Mouse (Mus musculus): Measurements from ENCODE around the gene Tspan5. TPM values are rescaled to one million over a fixed set of nuclear protein-coding genes. Genes with fewer than 3 reads are reported as not detected.

Gene Tspan5
- polyA plus RNA-seq, 1 experiment from 2014 or later = 25.3 TPM

GRCm38 (mm10) chr3:138807795-138808194 is 65.8 kb downstream of the Tspan5 start:
- DNase-seq (ENCODE audit: extremely low spot score, low spot score) = no peak
- 93% methylated on average over 4 of the region's 4 CpGs for WGBS
- Histone ChIP-seq H3K9me3 (no peaks in the 10 kb centered on the region), H3K27me3 (ENCODE audit: poor library complexity, severe bottlenecking) (no peaks in the 10 kb centered on the region), H3K4me3 (no peak overlapping the region), H3K4me1 (peaks cover 31% of the 10 kb centered on the region), H3K27ac (no peak overlapping the region), H3K36me3 (replicated peaks) (no peaks in the 10 kb centered on the region)

DNA sequence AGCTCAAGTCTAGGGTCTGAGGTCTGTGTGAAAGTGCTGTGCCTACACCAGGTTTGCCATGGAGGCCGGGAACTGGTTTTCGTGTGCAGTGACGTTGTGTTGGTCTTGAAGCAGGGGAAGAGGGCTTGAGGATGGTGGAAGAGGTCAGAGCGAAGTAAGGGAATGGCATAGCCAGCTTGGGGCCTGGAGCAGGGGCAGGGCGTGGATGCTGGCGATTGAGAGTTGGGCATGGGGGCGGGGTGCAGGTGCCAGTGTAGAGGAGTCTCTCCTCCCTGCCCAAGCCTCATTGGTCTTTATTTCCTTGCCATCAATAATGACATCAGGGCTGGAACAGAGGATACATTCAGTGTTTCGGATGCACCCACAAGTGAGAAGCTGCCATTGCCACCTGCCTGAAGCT is 67.5 kb downstream of the Tspan5 start:
- H3K27ac ChIP-seq = no peak overlapping the region
- H3K27me3 ChIP-seq (ENCODE audit: poor library complexity, severe bottlenecking) = no peaks in the 10 kb centered on the region
- peaks cover 26% of the 10 kb centered on the region for H3K4me1 ChIP-seq
- 95% methylated on average over 8 of the region's 8 CpGs for WGBS
- no peak overlapping the region for H3K4me3 ChIP-seq
- no peak for DNase-seq (ENCODE audit: extremely low spot score, low spot score)
- no peaks in the 10 kb centered on the region for H3K9me3 ChIP-seq
- H3K36me3 ChIP-seq (replicated peaks) = no peaks in the 10 kb centered on the region

- H3K4me3 ChIP-seq = no peak overlapping the region
- WGBS = 29% methylated on average over 3 of the region's 3 CpGs
- H3K27ac ChIP-seq = no peak overlapping the region
- no peaks in the 10 kb centered on the region for H3K36me3 ChIP-seq (replicated peaks)
- no peak for DNase-seq (ENCODE audit: extremely low spot score, low spot score)
- peaks cover 36% of the 10 kb centered on the region for H3K4me1 ChIP-seq
- H3K27me3 ChIP-seq (ENCODE audit: poor library complexity, severe bottlenecking) = no peaks in the 10 kb centered on the region
- H3K9me3 ChIP-seq = no peaks in the 10 kb centered on the region
Measured at GRCm38 (mm10) chr3:138812565-138812964, 70.6 kb downstream of the Tspan5 start.

DNA sequence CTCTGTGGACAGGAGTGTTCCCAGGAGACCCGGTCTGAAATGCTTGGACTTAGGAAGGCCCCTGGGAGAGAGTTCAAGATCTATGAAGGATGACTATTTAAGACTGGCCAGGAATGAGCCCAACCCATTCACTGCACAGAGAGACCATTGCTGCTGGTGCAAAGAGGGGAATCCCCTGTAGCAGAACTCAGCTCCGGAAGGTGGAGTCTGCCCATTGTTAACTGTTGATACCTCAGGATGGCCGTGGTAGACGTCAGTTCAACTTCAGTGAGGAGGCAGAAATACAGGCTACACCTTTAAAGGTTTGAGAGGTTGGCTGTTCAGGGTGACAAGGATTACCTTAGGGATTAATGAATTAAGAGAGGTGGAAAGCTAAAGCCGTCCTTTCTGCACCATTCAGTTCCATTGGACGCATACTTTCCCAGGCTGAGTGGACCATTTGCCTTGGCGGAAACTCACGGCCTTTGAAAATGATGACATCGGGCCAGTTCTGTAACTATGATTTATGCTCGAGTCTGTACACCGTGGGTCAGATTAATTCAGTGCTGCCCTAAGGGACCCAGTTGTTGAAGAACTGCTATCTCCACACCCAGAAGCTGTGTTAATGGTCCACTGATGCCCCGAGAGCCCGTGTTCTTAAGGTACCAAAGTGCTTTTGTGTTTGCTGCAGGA is 71.3 kb downstream of the Tspan5 start:
- Histone ChIP-seq H3K27ac (no peak overlapping the region), H3K4me3 (no peak overlapping the region), H3K36me3 (replicated peaks) (no peaks in the 10 kb centered on the region), H3K4me1 (peaks cover 36% of the 10 kb centered on the region), H3K9me3 (no peaks in the 10 kb centered on the region), H3K27me3 (ENCODE audit: poor library complexity, severe bottlenecking) (no peaks in the 10 kb centered on the region)
- DNase-seq (ENCODE audit: extremely low spot score, low spot score) = no peak
- 87% methylated on average over 13 of the region's 13 CpGs for WGBS

GRCm38 (mm10) chr3:138814457-138814856 is 72.5 kb downstream of the Tspan5 start:
- no peak for DNase-seq (ENCODE audit: extremely low spot score, low spot score)
- Histone ChIP-seq H3K9me3 (no peaks in the 10 kb centered on the region), H3K36me3 (replicated peaks) (no peaks in the 10 kb centered on the region), H3K4me3 (no peak overlapping the region), H3K27ac (peak overlapping the region; percentile 40; the same call in 1 of the 2 replicates), H3K27me3 (ENCODE audit: poor library complexity, severe bottlenecking) (no peaks in the 10 kb centered on the region), H3K4me1 (peaks cover 40% of the 10 kb centered on the region)
- 83% methylated on average over 5 of the region's 5 CpGs for WGBS

- Histone ChIP-seq H3K27ac (peak overlapping the region; percentile 40), H3K9me3 (no peaks in the 10 kb centered on the region), H3K4me3 (no peak overlapping the region), H3K27me3 (ENCODE audit: poor library complexity, severe bottlenecking) (no peaks in the 10 kb centered on the region), H3K4me1 (peaks cover 45% of the 10 kb centered on the region), H3K36me3 (replicated peaks) (no peaks in the 10 kb centered on the region)
- DNase-seq (ENCODE audit: extremely low spot score, low spot score) = no peak
- 87% methylated on average over 7 of the region's 7 CpGs for WGBS
Measured at GRCm38 (mm10) chr3:138815127-138815837, 73.3 kb downstream of the Tspan5 start.

DNA sequence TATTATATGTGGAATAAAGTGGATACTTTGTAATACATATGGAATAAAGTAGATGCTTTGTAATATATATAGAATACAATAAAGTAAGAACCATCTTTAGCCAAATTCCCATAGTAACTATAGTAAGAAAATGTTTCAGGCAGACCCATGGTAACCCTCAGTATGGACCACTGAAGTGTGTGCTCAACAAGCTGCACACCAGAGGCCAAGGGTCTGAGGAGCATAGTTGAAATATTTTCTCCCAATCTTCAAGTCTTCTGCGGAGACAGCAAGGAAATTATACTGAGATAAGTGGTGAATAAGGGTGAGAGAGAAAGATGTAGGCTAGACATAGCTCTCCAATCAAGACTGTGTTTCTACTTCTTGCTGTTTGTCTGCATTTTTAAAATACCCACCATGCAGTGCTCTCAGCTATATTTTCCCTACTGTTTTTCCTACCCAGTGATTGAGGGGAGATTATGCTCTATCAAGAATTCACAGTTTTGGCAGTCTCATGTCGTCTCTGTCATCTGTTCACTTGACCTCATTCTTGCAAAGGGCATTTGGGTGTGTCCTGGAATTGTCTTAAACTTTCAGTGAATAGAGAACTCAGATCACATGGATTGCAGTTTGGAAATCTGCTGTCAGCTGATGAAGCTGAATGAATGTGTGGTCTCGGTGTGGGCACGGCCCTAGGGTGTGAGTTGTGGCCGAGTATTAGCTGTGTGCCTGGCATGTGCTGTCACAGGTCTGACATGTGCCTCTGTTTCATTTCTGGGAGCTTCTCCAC is 75.1 kb downstream of the Tspan5 start:
- DNase-seq (ENCODE audit: extremely low spot score, low spot score) = no peak
- peaks cover 51% of the 10 kb centered on the region for H3K4me1 ChIP-seq
- H3K9me3 ChIP-seq = no peaks in the 10 kb centered on the region
- 78% methylated on average over 5 of the region's 5 CpGs for WGBS
- H3K27me3 ChIP-seq (ENCODE audit: poor library complexity, severe bottlenecking) = no peaks in the 10 kb centered on the region
- no peaks in the 10 kb centered on the region for H3K36me3 ChIP-seq (replicated peaks)
- H3K27ac ChIP-seq = no peak overlapping the region
- no peak overlapping the region for H3K4me3 ChIP-seq

DNA sequence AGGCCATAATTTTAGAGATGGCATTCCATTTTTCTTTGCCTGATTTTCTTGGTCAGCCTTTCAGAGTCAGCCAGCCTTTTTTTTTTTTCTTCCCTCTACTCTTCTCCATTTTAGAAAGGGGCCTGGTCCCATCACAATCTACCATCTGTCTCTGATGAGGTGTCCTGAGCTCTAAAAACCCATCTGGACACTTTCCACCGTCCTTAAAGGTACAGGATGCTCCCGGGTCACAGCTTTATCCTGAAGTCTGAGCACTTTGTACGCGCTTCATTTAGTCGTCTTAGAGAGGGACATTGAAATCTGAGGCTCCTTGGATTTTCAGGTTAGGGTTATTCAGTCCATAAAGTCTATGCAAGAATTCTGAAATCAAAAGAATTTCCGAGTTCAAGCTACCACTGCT is 77.9 kb downstream of the Tspan5 start:
- H3K36me3 ChIP-seq (replicated peaks) = no peaks in the 10 kb centered on the region
- H3K4me1 ChIP-seq = peaks cover 57% of the 10 kb centered on the region
- H3K4me3 ChIP-seq = no peak overlapping the region
- no peaks in the 10 kb centered on the region for H3K9me3 ChIP-seq
- no peak for DNase-seq (ENCODE audit: extremely low spot score, low spot score)
- H3K27me3 ChIP-seq (ENCODE audit: poor library complexity, severe bottlenecking) = no peaks in the 10 kb centered on the region
- H3K27ac ChIP-seq = no peak overlapping the region
- WGBS = 84% methylated on average over 6 of the region's 6 CpGs

DNA sequence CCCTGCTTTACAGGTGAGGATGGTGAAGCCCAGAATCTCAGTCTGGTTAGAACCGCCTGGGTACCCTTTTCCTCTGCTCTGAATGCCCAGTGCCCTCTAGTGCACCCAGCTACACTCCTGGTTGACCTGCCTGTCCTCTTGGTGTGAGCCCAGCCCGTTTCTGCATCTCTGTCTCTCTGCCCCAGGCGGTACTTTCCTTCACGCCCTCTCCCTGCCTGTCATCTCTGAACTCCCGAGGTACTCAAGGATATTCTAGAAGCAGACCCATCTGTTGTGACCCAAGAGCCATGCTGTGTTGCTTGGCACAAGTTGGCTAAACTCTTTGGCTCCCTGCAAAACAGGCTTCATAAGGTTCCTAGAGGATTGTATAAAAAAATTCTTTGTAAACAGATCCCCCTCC is 78.3 kb downstream of the Tspan5 start:
- Histone ChIP-seq H3K27me3 (ENCODE audit: poor library complexity, severe bottlenecking) (no peaks in the 10 kb centered on the region), H3K27ac (no peak overlapping the region), H3K4me3 (no peak overlapping the region), H3K36me3 (replicated peaks) (no peaks in the 10 kb centered on the region), H3K4me1 (peaks cover 61% of the 10 kb centered on the region), H3K9me3 (no peaks in the 10 kb centered on the region)
- WGBS = 81% methylated on average over 5 of the region's 5 CpGs
- no peak for DNase-seq (ENCODE audit: extremely low spot score, low spot score)

GRCm38 (mm10) chr3:138821886-138822445 is 80.0 kb downstream of the Tspan5 start:
- Histone ChIP-seq H3K27ac (peak overlapping the region; percentile 71), H3K4me3 (no peak overlapping the region), H3K36me3 (replicated peaks) (no peaks in the 10 kb centered on the region), H3K27me3 (ENCODE audit: poor library complexity, severe bottlenecking) (no peaks in the 10 kb centered on the region), H3K9me3 (no peaks in the 10 kb centered on the region), H3K4me1 (peaks cover 63% of the 10 kb centered on the region)
- no peak for DNase-seq (ENCODE audit: extremely low spot score, low spot score)
- WGBS = 63% methylated on average over 5 of the region's 5 CpGs

GRCm38 (mm10) chr3:138823857-138824256 is 81.9 kb downstream of the Tspan5 start:
- WGBS = 79% methylated on average over 9 of the region's 9 CpGs
- H3K27me3 ChIP-seq (ENCODE audit: poor library complexity, severe bottlenecking) = no peaks in the 10 kb centered on the region
- H3K4me3 ChIP-seq = no peak overlapping the region
- H3K9me3 ChIP-seq = no peaks in the 10 kb centered on the region
- no peaks in the 10 kb centered on the region for H3K36me3 ChIP-seq (replicated peaks)
- no peak for DNase-seq (ENCODE audit: extremely low spot score, low spot score)
- peaks cover 56% of the 10 kb centered on the region for H3K4me1 ChIP-seq
- no peak overlapping the region for H3K27ac ChIP-seq

DNA sequence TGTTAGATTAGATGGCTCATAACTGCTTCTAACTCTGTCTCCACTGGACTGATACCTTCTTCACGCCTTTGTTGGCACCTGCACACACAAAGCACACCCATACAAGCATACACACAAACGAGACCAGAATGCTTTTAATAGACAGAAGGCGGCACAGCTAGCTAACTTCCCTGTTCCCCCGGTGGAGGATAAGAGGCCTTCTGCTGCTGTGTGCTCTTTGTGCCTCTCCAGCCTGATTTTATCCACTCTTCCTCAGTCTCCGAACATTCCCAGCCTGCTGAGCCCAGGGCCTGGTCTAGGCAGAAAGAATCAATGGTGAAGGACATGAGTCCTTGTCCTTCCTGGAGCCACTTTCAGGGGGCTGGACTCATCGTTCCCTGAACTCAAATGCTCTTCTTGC is 83.3 kb downstream of the Tspan5 start:
- H3K9me3 ChIP-seq = no peaks in the 10 kb centered on the region
- H3K27ac ChIP-seq = peak overlapping the region; percentile 35; the same call in 1 of the 2 replicates
- no peak overlapping the region for H3K4me3 ChIP-seq
- H3K4me1 ChIP-seq = peaks cover 48% of the 10 kb centered on the region
- no peaks in the 10 kb centered on the region for H3K27me3 ChIP-seq (ENCODE audit: poor library complexity, severe bottlenecking)
- 84% methylated on average over 6 of the region's 6 CpGs for WGBS
- H3K36me3 ChIP-seq (replicated peaks) = no peaks in the 10 kb centered on the region
- DNase-seq (ENCODE audit: extremely low spot score, low spot score) = no peak

Data from forebrain, embryonic 10.5 days (tissue).